Mouse (Mus musculus): ENCODE measurements at regions not wholly inside any gene's neighbourhood (a gene's known extent, or its start where the extent isn't known, plus 50 kb on each side); places are given as distances from the start of the nearest gene placed in this dataset.

- DNase-seq (ENCODE audit: low read depth in 1 of 2, low spot score in 2 of 2): no peak
These were observed 185.2 kb upstream of the Jag1 start for GRCm38 (mm10) chr2:137301474-137302267.

GRCm38 (mm10) chr2:137289231-137289630 lies 172.8 kb upstream of the Jag1 start:
- no peak for DNase-seq (ENCODE audit: low read depth in 1 of 2, low spot score in 2 of 2)

GRCm38 (mm10) chr2:137271575-137272180 lies 155.2 kb upstream of the Jag1 start:
- DNase-seq (ENCODE audit: low read depth in 1 of 2, low spot score in 2 of 2): no peak

- DNase-seq (ENCODE audit: low read depth in 1 of 2, low spot score in 2 of 2): no peak
These were observed 146.5 kb upstream of the Jag1 start for GRCm38 (mm10) chr2:137262911-137263310.

- DNase-seq (ENCODE audit: low read depth in 1 of 2, low spot score in 2 of 2): no peak
These were observed 141.5 kb upstream of the Jag1 start for GRCm38 (mm10) chr2:137257847-137258515.

- DNase-seq (ENCODE audit: low read depth in 1 of 2, low spot score in 2 of 2): no peak
These were observed 131.5 kb upstream of the Jag1 start for GRCm38 (mm10) chr2:137247931-137248330.

- no peak for DNase-seq (ENCODE audit: low read depth in 1 of 2, low spot score in 2 of 2)
These were observed 127.9 kb upstream of the Jag1 start for GRCm38 (mm10) chr2:137244370-137244769.

- no peak for DNase-seq (ENCODE audit: low read depth in 1 of 2, low spot score in 2 of 2)
These were observed 127.5 kb upstream of the Jag1 start for GRCm38 (mm10) chr2:137243914-137244313.

- DNase-seq (ENCODE audit: low read depth in 1 of 2, low spot score in 2 of 2): no peak
These were observed 120.5 kb upstream of the Jag1 start for GRCm38 (mm10) chr2:137236961-137237360.

GRCm38 (mm10) chr2:137233936-137234335 lies 117.5 kb upstream of the Jag1 start:
- DNase-seq (ENCODE audit: low read depth in 1 of 2, low spot score in 2 of 2): no peak

GRCm38 (mm10) chr2:137231161-137231560 lies 114.7 kb upstream of the Jag1 start:
- no peak for DNase-seq (ENCODE audit: low read depth in 1 of 2, low spot score in 2 of 2)

- DNase-seq (ENCODE audit: low read depth in 1 of 2, low spot score in 2 of 2): no peak
These were observed 113.1 kb upstream of the Jag1 start for GRCm38 (mm10) chr2:137229422-137230069.

GRCm38 (mm10) chr2:137227495-137227894 lies 111.1 kb upstream of the Jag1 start:
- DNase-seq (ENCODE audit: low read depth in 1 of 2, low spot score in 2 of 2): no peak

GRCm38 (mm10) chr2:137224702-137225552 lies 108.5 kb upstream of the Jag1 start:
- no peak for DNase-seq (ENCODE audit: low read depth in 1 of 2, low spot score in 2 of 2)

- DNase-seq (ENCODE audit: low read depth in 1 of 2, low spot score in 2 of 2): no peak
These were observed 99.3 kb upstream of the Jag1 start for GRCm38 (mm10) chr2:137215697-137216096.

- no peak for DNase-seq (ENCODE audit: low read depth in 1 of 2, low spot score in 2 of 2)
These were observed 91.4 kb upstream of the Jag1 start for GRCm38 (mm10) chr2:137207846-137208245.

GRCm38 (mm10) chr2:137204274-137204850 lies 87.9 kb upstream of the Jag1 start:
- no peak for DNase-seq (ENCODE audit: low read depth in 1 of 2, low spot score in 2 of 2)

- no peak for DNase-seq (ENCODE audit: low read depth in 1 of 2, low spot score in 2 of 2)
These were observed 83.7 kb upstream of the Jag1 start for GRCm38 (mm10) chr2:137200101-137200500.

- no peak for DNase-seq (ENCODE audit: low read depth in 1 of 2, low spot score in 2 of 2)
These were observed 75.7 kb upstream of the Jag1 start for GRCm38 (mm10) chr2:137192183-137192582.

- no peak for DNase-seq (ENCODE audit: low read depth in 1 of 2, low spot score in 2 of 2)
These were observed 52.7 kb upstream of the Jag1 start for GRCm38 (mm10) chr2:137169176-137169575.
